Mouse (Mus musculus): ENCODE data around the gene Tsfm. TPM values are rescaled to one million over a fixed set of nuclear protein-coding genes. Genes with fewer than 3 reads are reported as not detected.

The Tsfm gene
- total RNA-seq, 2 experiments from 2014 or later: 28.6 to 31.0 TPM

DNA sequence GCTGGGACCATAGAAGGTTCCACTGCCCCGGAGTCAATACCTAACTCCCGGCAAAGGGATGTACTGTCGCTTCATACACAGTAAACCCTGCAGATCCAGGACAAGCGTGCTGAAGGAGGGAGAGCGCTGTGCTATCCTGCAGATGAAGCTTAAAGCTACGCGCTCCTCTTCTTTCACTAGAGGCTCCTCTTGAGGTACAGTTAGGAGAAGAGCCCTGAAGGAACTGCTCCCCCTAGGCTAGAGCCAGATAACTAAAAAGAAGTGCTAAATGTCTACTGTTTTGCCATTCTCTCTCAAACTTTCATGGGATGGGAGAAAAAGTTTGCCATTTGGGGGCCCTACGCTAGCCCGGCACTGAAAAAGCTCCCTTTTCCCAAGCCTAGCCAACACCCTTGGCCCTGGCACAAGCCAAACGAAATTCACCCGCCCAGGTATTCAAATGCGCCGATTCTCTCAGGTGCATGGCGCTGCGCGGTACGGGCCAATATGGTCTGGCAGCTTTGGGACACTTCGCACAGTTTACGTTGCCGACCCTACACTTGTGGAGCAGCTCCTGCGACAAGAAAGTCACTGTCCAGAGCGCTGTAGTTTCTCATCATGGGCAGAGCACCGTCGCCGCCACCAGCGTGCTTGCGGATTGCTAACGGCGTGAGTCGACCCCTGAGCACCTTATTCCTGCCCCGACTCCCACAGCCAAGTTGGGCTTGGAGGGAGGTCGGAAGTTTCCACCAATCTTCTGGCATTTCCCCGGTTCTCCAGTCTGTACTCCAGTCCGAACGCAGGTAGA lies 18.2 kb upstream of the Tsfm start:
- intact Hi-C loops (cut with DNase I): no loop called here
- DNase-seq (ENCODE audit: extremely low spot score in 1 of 2, low spot score in 2 of 2): no peak

DNA sequence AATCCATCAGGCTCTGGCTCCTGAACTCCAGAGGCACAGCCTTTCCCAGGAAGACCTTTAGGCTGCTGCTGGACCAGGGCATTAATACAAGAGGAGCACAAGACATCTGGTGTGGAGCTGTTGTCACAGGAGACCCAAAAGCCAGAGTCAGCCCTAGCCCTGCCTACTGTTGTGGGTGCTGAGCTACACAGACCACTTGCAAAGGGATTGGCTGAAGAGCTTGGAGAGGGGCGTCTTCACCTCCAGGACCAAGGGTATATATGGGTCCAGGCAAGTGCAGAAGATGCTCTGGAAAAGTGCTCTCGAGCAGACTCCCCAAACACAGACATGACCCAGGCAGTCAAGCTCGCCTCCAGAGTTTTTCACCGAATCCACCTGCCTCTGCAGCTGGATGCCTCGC lies 17.3 kb upstream of the Tsfm start, which contains the start of gene Cyp27b1:
Gene Cyp27b1 (plus strand): TSS at position 297 of the 400 bp plus-strand sequence.
- DNase-seq (ENCODE audit: extremely low spot score in 1 of 2, low spot score in 2 of 2): no peak
- intact Hi-C loops (cut with DNase I): no loop called here

DNA sequence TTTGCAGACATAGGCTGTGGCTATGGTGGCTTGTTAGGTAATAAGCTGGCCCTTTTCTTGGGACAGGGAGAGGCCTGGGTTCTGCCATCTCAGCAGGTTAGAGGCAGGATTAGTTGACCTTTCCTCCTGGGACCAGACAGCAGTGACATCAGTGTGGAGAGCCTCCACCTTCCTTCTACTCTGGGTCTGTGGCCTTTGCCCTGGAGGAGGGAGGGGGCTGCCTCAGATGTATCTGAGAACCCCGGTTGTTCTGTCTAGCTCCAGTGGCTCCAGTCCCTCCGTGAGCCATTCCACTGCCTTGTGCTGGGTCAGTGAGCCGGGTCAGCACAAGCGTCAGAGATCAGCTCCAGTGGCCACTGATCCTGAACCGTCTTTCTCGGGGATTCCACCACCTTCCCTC lies 12.5 kb upstream of the Tsfm start:
- no peak for DNase-seq (ENCODE audit: extremely low spot score in 1 of 2, low spot score in 2 of 2)
- intact Hi-C loops (cut with DNase I): no loop called here

DNA sequence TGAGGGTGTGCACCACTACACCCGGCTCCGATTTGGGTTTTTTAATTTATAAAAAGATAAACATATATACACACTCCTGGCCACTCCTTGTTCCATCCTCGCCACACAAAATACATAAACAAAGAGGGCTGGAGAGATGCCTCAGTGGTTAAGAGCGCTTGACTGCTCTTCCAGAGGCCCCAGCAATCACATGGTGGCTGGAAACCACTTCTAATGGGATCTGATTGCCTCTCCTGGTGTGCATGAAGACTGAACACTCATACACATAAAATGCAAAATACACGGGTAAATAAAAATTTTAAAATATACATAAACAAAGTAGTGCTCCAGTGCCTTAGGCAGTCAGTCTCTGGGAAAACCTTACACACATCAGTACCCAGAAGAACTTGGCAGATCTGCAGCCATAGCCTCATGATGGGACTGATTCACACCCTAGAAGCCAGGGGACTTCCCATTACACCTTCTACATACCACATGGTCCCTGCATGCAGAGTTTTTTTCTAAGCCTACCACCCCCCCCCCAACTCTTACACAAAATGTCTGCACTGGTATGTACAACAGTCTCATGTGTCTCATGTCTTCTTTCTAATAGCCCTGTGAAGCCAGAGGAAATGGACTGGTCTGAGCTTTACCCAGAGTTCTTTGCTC lies 12.0 kb upstream of the Tsfm start:
- intact Hi-C loops (cut with DNase I): no loop called here
- DNase-seq (ENCODE audit: extremely low spot score in 1 of 2, low spot score in 2 of 2): no peak

DNA sequence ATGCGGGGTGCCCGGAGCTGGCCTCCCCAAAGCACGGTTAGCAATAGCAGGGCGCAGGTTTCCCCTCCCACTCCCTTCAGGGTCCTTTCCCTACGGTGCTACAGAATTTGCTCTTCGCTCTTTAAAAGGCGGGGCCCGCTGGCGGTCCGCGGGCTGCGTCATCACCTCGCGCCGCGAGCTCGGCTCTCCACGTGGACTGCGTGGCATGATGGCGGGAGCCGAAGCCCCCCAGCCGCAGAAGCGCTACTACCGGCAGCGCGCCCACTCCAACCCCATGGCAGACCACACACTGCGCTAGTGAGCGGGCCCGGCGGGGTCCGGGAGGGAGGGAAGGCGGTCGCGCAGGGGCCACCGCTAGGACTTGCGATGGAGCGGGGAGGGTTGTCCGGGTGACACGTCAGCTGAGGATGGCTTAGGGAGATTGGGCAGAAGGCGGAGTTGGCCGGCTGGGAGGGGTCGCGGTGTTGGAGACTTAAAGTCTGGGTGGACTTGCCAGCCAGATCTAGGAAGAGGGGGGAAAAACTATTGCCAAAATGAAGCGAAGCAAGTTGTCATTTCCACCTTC lies 11.2 kb upstream of the Tsfm start:
- intact Hi-C loops (cut with DNase I): no loop called here
- peak; percentile 90 to 93 for DNase-seq (ENCODE audit: extremely low spot score in 1 of 2, low spot score in 2 of 2)

DNA sequence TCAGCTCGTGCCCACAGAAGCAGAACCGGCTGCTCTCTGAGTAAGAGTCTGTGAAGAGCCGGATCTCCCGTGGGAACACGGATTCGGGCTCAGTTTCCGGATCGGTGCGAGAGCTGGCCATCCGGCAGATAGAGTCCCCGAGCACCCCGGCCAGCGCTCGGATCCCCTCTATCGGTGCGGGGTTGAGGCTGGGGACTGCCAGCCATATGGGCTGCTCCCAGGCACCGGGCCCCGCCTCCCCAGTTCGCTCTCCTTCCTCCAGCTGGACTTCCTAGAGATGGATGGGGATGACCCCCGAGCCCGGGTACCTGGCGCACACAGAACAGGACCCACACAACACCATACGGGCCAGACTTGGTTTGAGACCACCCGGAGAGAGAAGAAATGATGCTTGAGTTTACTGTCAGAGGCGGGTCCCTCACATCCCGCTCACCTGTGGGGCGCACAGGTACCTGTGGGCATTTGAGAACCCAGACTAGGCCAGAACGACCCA lies 10.7 kb upstream of the Tsfm start, which contains the start of the genes Mettl1 and Eef1akmt3:
Gene Mettl1 (plus strand): TSS at position 141 of the 493 bp plus-strand sequence.
Gene Eef1akmt3 (minus strand): TSS at position 240 of the 493 bp plus-strand sequence.
- DNase-seq (ENCODE audit: extremely low spot score in 1 of 2, low spot score in 2 of 2): peak in 1 of 2 experiments; percentile 60

DNA sequence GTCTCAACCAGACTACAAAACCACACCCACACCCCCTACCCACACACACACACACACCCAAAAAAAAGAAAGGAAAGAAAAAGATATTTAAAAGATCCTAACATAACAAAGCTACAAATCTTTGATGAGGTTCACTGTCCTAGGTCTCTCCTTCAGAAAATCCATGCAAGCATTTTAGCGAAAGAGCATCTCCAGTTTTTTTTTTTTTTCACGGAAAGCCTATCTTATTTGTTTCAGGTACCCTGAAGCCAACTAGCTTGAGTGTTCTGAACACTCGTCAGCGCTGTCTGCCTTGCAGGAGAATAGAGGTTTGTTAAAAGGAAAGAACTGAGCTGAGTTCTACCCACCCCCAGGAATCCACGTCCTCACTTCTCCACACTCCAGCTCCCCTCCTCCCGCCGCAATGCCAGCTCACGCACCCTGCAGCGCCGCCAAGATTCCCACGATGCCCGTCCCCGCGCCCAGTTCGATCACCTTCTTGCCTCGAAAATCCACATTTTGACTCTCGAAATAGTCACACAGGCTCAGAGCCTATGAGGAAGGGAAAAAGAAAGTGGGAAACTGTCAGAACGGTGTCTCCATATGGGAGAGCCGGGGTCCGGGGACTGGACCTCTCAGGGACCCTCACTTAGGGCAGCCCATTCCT lies 10.1 kb upstream of the Tsfm start:
- peak in 1 of 2 experiments; percentile 63 for DNase-seq (ENCODE audit: extremely low spot score in 1 of 2, low spot score in 2 of 2)
- intact Hi-C loops (cut with DNase I): no loop called here

More for the DNA sequence above, 10.7 kb upstream of the Tsfm start, which contains the start of the genes Mettl1 and Eef1akmt3:
- intact Hi-C loops (cut with DNase I): no loop called here

DNA sequence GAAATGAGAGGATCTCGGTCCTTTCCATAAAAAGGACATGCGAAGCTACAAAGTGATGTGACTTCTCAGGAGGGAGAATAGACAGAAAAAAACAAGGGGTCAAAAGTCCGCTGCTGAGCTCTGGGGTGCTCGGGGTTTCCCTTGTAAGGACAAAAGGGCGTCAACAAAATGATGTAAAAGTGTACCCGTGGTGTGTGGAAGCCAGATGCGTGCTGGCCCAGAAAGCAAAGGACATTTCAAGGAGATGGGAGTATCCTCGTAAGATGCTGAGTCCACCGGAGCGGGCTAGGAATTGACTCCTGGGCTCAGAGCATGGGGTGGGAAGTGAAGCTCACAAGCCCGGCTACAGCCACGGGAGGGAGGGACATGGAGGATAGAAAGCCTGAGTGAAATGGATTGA lies 7.0 kb upstream of the Tsfm start:
- intact Hi-C loops (cut with DNase I): no loop called here

DNA sequence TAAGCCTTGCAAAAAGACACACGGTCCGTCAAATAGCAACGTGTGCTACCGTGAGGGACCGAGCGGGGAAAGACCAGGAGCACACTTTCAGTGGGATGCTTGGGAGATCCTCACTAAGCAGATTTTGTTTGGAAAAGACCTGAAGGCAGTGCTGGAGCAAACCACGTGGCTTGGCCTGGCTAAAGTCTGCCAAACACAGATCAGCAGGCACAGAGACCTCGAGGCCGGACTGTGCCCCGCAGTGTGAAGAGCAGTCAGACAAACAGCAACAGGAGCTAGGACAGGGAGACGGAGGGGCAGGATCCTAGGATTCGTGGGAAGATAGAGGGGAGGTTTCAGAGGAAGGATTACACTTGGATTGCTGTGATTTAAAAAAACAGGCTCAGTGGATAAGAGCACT lies 5.6 kb upstream of the Tsfm start:
- intact Hi-C loops (cut with DNase I): no loop called here

More for the DNA sequence above, 7.0 kb upstream of the Tsfm start:
- DNase-seq (ENCODE audit: extremely low spot score in 1 of 2, low spot score in 2 of 2): no peak

DNA sequence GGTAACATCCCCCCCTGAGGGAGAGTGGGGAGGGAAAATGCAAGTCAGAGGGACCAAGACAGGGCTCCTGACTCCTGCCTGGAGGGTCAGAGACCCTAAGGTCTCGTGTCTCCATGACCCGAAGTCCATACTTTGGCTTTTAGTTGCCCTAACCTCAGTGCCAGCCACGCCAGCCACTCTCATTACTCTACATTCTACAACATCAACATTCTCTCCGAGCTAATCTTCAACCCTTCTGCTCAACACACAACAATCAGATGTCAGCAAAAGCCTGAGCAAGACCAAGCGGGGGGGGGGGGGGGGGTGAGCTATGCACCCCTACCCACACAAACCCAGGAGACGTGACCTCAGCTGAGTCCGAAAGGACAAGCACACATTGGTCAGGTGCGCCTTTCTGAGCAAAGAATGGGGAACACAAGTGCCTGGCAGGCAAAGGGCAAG lies 2.7 kb upstream of the Tsfm start:
- intact Hi-C loops (cut with DNase I): loop anchor here (5.0 kb wide), 1 partner anchor 41 kb away; no protein-coding TSS in a partner anchor
- no peak for DNase-seq (ENCODE audit: extremely low spot score in 1 of 2, low spot score in 2 of 2)

More for the DNA sequence above, 5.6 kb upstream of the Tsfm start:
- no peak for DNase-seq (ENCODE audit: extremely low spot score in 1 of 2, low spot score in 2 of 2)

DNA sequence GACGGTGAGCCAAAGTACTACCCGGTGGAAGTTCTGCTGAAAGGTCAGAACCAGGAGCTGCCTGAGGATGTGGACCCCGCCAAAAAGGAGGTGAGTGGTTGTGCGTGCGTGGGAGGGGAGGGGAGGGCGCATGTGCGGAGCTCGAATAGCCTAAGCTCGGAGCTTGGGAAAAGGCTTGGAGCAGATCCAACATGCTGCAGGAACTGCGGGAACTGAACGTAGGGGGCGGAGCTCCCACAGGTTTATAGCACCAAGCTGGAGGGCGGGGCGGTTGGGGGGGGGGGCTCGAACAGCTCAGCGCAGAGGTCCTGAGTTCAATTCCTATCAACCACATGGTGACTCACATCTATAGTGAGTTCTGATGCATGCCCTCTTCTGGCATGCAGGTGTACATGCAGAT lies 12.2 kb downstream of the Tsfm start:
- no peak for DNase-seq (ENCODE audit: extremely low spot score in 1 of 2, low spot score in 2 of 2)
- intact Hi-C loops (cut with DNase I): no loop called here

DNA sequence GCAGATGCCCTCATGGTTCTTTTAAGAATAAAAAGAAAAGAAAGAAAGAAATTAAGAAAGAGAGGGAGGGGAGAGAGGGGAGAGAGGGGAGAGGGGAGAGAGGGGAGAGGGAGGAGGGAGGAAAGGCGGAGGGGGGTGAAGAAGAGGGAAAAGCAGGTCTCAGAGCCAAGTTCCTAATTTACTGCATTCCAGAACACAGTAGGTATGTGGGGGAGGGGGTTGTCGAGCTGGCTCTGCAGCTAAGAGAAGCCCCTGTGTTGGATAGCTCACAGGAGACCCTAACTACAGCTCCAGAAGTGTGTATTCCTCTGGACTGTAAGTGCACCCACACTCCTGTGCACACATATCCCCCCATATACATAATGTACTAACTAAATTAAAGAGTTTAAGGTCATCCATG lies 13.6 kb downstream of the Tsfm start:
- DNase-seq (ENCODE audit: extremely low spot score in 1 of 2, low spot score in 2 of 2): no peak
- intact Hi-C loops (cut with DNase I): no loop called here

DNA sequence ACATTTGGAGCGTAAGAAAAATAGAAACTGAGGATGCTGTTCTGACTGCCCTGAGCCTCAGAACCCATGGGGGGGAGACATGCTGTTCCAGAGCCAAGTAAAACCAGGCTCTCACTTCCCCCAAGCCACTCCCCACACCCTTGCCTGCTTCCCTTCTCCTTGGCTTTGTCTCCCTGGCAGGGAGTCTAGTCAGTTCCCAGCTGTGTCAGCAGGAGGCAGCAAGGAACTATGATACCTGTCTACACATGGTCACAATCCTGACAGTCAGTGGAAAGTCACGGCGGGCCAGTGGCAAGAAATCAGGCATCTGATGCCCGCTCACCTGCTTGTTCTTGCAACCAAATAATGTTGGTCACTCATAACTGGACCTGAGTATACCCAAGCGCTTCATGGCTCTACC lies 14.2 kb downstream of the Tsfm start:
- DNase-seq (ENCODE audit: extremely low spot score in 1 of 2, low spot score in 2 of 2): no peak
- intact Hi-C loops (cut with DNase I): no loop called here

DNA sequence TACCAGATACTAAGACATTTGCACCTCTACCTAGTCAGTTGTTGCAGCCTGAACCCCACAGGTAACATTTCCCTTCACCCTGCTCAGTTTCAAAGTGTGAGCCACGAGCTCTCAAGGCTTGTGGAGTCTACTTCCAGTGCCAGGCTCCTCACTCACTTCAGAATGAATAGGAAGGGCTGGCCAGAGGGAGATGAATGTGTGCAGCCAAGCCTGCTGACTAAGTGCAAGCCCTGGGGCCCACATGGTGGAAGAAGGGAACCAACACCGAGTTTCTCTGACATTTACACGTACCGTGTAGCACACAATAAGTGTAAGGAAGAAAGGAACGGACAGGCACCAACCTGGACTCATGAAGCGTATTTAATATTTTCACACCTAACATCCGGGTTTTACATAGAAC lies 26.8 kb downstream of the Tsfm start:
- intact Hi-C loops (cut with DNase I): no loop called here
- DNase-seq (ENCODE audit: extremely low spot score in 1 of 2, low spot score in 2 of 2): no peak

DNA sequence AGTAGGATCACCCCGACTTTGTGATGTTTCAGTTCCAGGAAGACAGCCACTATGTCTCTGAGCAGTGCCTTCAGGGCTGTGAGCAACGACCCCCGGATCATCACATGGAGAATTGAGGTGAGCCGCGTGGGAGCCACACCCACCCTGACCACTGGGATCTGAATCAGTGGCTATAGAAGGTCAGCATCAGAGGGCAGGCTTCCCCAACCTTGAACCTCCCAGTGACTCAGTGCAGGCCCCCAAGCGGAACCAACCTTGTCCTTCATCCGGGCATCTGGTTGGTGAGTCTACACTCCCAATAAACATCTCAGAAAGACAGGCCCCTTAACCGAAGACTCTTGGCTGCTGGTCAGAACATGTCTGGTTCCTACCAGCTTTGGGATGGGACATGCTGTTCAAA lies 27.3 kb downstream of the Tsfm start:
- DNase-seq (ENCODE audit: extremely low spot score in 1 of 2, low spot score in 2 of 2): no peak
- intact Hi-C loops (cut with DNase I): no loop called here

DNA sequence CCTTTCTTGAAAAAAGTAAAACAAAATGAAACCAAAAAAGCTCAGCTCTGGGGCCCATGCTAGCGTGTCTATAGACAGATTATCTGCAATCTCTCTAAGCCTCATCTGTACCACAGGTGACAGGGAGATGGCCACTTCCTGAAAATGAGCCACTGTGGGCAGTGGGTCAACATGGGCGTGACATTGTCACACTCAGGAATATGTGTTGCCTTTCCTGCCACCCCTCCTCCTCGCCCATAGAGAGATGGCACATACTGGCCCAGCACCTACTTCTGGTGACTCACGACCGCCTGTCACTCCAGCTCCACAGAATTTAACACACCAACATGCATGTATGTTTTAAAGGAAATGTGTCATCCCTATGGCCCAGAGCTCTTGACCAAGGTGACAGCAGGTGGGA lies 27.9 kb downstream of the Tsfm start:
- intact Hi-C loops (cut with DNase I): no loop called here
- DNase-seq (ENCODE audit: extremely low spot score in 1 of 2, low spot score in 2 of 2): no peak

DNA sequence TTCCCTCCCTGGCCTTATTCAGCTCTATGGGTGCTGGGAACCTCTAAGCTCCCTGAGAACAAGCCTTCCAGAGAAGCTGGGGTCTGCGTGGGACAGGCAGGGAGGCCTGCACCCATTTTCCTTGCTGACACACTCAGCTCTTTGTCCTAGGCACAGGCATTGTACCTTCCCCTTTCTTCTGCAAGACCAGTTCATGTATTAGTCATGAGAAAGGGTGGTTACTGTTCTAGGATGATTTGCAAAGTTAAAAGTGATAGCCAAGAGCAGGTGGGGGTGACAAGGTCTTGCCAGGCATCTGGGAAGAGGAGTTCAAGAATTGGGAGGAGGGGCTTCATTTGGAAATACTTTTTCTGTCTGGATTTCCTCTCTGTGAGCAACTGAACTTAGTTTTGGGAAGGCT lies 28.6 kb downstream of the Tsfm start:
- DNase-seq (ENCODE audit: extremely low spot score in 1 of 2, low spot score in 2 of 2): no peak
- intact Hi-C loops (cut with DNase I): no loop called here

DNA sequence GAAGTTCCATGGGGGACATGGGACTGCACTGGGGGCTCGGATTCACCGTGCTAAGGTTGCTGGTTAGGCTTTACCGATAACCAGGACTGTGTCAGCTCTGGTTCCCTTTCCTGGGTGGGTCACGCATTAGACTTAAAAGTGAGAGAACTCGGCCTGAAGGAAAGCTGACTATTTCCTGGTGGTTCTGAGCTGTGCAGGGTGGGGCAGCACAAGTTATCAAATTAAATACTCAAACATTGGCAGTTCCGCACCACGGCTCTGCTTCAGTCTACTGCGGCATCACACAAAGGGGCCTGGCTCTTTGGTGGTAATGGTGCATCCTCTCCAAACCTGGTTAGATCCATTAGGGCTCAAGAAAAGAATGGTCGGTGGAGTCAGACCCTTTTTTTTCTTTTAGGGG lies 29.3 kb downstream of the Tsfm start:
- intact Hi-C loops (cut with DNase I): no loop called here
- no peak for DNase-seq (ENCODE audit: extremely low spot score in 1 of 2, low spot score in 2 of 2)

DNA sequence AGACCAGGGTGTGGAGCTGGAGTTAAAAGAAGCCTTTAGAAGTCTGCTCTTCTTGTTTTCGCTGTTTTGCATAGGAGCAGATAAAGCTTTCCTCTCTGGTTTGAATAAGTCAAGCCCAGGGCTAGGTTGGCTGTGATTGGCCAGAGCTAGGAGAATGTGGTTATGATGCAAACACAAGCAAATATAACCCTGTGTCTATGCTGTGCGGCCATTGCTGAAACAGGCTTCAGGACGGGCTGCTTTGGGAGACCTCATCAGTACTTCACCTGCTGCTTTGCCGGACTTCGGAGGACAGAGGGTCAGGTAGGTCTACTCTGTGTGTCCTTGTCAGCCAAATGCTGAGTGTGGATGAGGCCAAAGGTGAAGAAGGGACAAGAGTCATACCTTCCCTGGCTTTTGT lies 30.1 kb downstream of the Tsfm start, which contains the start of gene Avil:
Gene Avil (plus strand): TSS at position 181 of the 400 bp plus-strand sequence.
- DNase-seq (ENCODE audit: extremely low spot score in 1 of 2, low spot score in 2 of 2): no peak
- intact Hi-C loops (cut with DNase I): no loop called here

All from left cerebral cortex, postnatal 10 days (tissue).